Mouse (Mus musculus) erythroblast, embryonic 14.5 days (primary cell): Measurements from ENCODE around the gene Xbp1.

Experiments
- GATA1 ChIP-seq: IDR thresholded peaks from 2 replicates; pipeline ENCODE4 v1.6.1; 2012; ENCODE audit warnings: low read length, inconsistent platforms, mixed read lengths
- TAL1 ChIP-seq: IDR thresholded peaks from 3 replicates; pipeline ENCODE4 v1.6.1; 2012; ENCODE audit warnings: low read length, inconsistent platforms, mixed read lengths

GRCm38 (mm10) chr11:5491912-5492311 lies 28.5 kb upstream of the Xbp1 start:
- TF ChIP-seq TAL1 (no peak), GATA1 (no peak)
